Mouse (Mus musculus) forebrain, embryonic 11.5 days (tissue): ENCODE data around the gene Tmem59l. TPM values are rescaled to one million over a fixed set of nuclear protein-coding genes. Genes with fewer than 3 reads are reported as not detected.
A peak's percentile ranks its signal among the peaks of the same experiment; 100 is the strongest.
"Not testable (repeated sequence)": the region's sequence is repeated elsewhere in the genome, so short reads cannot be mapped to it uniquely, and the experiment has no call there.

Experiments used
- ATAC-seq: fragments of 200-750 bp; cut with Nextera tagmentation; replicated peaks from 2 replicates; pipeline ENCODE4 v1.8.0; 2017; ENCODE audit warnings: moderate TSS enrichment; ENCODE audit not compliant: low FRiP score
- DNase-seq: peaks from one replicate; pipeline ENCODE4 v3.0.0-alpha.2; 2017; ENCODE audit warnings: low spot score
- H3K27ac ChIP-seq: fragments of 300-500 bp; sonication (generic); 2 replicates; pipeline ENCODE4 v1.5.1; 2014; ENCODE audit warnings: low read depth, low read length
- H3K27me3 ChIP-seq: fragments of 300-500 bp; sonication (generic); 2 replicates; pipeline ENCODE4 v1.6.1; 2014; ENCODE audit warnings: mild to moderate bottlenecking, low read length, mixed read lengths; ENCODE audit not compliant: control insufficient read depth, insufficient read depth
- H3K36me3 ChIP-seq: fragments of 300-500 bp; sonication (generic); 2 replicates; pipeline ENCODE4 v1.6.1; 2014; ENCODE audit warnings: mild to moderate bottlenecking, low read length, moderate library complexity, mixed read lengths; ENCODE audit not compliant: control insufficient read depth, insufficient read depth
- H3K4me1 ChIP-seq: fragments of 300-500 bp; sonication (generic); replicated peaks from 2 replicates; pipeline ENCODE4 v1.6.1; 2014; ENCODE audit warnings: low read length, mixed read lengths; ENCODE audit not compliant: control insufficient read depth, insufficient read depth
- H3K4me2 ChIP-seq: fragments of 300-500 bp; sonication (generic); 2 replicates; pipeline ENCODE4 v1.6.1; 2014; ENCODE audit warnings: low read depth, mild to moderate bottlenecking, low read length, moderate library complexity, mixed read lengths; ENCODE audit not compliant: severe bottlenecking
- H3K4me3 ChIP-seq: fragments of 300-500 bp; sonication (generic); 2 replicates; pipeline ENCODE4 v1.5.1; 2014; ENCODE audit warnings: low read depth, low read length
- H3K9ac ChIP-seq: fragments of 300-500 bp; sonication (generic); 2 replicates; pipeline ENCODE4 v1.6.1; 2014; ENCODE audit warnings: low read length
- H3K9me3 ChIP-seq: fragments of 300-500 bp; sonication (generic); 2 replicates; pipeline ENCODE4 v1.6.1; 2016; ENCODE audit warnings: low read length, mixed read lengths; ENCODE audit not compliant: control insufficient read depth
- WGBS: fragments of 180-500 bp; shearing (Covaris S2); extraction: QIAGEN DNeasy Blood & Tissue Kit; methylation state at CpG from one replicate; pipeline ENCODE4 v1.1.7; 2014; 5-methylcytosine and 5-hydroxymethylcytosine counted together
- polyA plus RNA-seq: library from polyadenylated mRNA; unstranded; fragments of >200 nt; fragmentation: Nextera tagmentation; extraction: Ambion mirVana; gene quantifications from 2 replicates; pipeline ENCODE4 v1.2.1, GENCODE M21; 2014

The Tmem59l gene
- polyA plus RNA-seq, 1 experiment from 2014 or later = 10.4 TPM

DNA sequence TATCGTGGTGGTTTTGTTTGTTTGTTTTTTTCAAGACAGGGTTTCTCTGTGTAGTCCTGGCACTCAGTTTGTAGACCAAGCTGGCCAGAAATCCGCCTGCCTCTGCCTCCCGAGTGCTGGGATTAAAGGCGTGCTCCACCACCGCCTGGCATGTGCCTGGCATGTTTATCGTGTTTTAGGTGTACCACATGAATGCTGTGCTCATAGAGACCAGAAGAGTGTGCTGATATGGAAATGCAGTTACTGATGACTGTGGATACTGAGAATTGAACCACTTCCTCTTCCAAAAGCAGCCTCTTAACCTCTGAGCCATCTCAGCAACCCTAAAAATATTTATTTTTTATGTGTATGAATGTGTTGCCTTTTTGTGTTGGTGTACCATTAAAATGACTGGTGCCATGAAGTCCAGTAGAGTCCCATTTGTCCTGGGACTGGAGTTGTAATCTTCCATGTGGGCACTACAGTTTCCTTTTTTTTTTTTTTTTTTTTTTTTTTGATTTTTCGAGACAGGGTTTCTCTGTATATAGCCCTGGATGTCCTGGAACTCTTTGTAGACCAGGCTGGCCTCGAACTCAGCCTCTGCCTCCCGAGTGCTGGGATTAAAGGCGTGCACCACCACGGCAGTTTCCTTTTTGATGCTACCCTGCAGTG is 25.2 kb upstream of the Tmem59l start:
- Histone ChIP-seq H3K36me3 (peaks cover 11% of the 10 kb centered on the region; the same call in 1 of the 2 replicates), H3K9ac (no peak overlapping the region), H3K27ac (no peak overlapping the region), H3K27me3 (no peaks in the 10 kb centered on the region), H3K4me2 (0 out of 2 replicates have a peak overlapping the region, but pooled peaks have one; percentile 11), H3K4me3 (no peak overlapping the region), H3K4me1 (peaks cover 12% of the 10 kb centered on the region; the same call in 1 of the 2 replicates), H3K9me3 (no peaks in the 10 kb centered on the region)
- WGBS = 92% methylated on average over 11 of the region's 11 CpGs
- ATAC-seq (no peak), DNase-seq (no peak)

- peaks cover 12% of the 10 kb centered on the region; the same call in 1 of the 2 replicates for H3K4me1 ChIP-seq
- H3K4me2 ChIP-seq = 0 out of 2 replicates have a peak overlapping the region, but pooled peaks have one; percentile 11
- 89% methylated on average over 2 of the region's 2 CpGs for WGBS
These were observed 24.6 kb upstream of the Tmem59l start for GRCm38 (mm10) chr8:70511770-70512169.

GRCm38 (mm10) chr8:70511174-70511573 is 24.0 kb upstream of the Tmem59l start:
- not testable (repeated sequence) for H3K27ac ChIP-seq, H3K27me3 ChIP-seq, H3K9me3 ChIP-seq, ATAC-seq, DNase-seq
- 86% methylated on average over 6 of the region's 6 CpGs for WGBS
- H3K4me1 ChIP-seq = peaks cover 12% of the 10 kb centered on the region; the same call in 1 of the 2 replicates
- peak overlapping the region; percentile 76; the same call in 1 of the 2 replicates for H3K4me2 ChIP-seq
- H3K36me3 ChIP-seq = peaks cover 12% of the 10 kb centered on the region; the same call in 1 of the 2 replicates
- H3K9ac ChIP-seq = peak overlapping the region; percentile 97
- peak overlapping the region; percentile 98 for H3K4me3 ChIP-seq

More at GRCm38 (mm10) chr8:70511770-70512169, 24.6 kb upstream of the Tmem59l start:
- no peaks in the 10 kb centered on the region for H3K9me3 ChIP-seq
- no peak overlapping the region; the same call in 1 of the 2 replicates for H3K4me3 ChIP-seq
- peaks cover 12% of the 10 kb centered on the region; the same call in 1 of the 2 replicates for H3K36me3 ChIP-seq
- DNase-seq (no peak), ATAC-seq (no peak)
- H3K27ac ChIP-seq = no peak overlapping the region
- no peaks in the 10 kb centered on the region for H3K27me3 ChIP-seq
- H3K9ac ChIP-seq = no peak overlapping the region

DNA sequence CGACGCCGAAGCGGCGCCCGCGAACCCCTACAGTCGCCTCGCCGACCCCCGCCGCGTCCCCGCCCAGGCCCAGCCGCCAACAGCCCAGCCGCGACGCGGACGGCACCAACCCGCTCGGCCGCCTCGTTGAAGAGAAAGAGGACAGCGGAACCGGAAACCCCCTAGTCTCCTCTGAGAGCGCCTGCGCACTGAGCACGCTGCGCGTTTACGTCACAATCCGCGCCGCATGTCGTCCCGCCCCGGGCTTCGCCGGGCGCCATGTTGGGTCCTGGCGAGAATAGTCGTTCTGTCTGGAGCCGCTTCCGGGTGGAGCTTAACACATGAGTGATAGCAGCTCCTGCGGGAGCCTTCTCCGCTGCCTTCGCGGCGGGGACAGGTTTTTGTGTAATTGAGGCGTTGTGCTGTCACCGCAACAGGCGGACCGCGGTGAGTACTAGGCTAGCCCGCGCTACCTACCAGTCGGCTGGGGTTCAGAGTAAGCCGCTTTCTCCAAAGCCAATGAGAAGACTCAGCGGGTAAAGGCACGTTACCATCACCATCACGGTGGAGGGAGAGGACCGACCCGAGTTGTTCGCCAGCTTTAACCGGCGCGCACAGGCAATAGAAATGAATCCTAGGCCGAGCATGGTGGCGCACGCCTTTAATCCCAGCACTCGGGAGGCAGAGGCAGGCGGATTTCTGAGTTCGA is 23.2 kb upstream of the Tmem59l start, which contains the start of gene Uba52:
Gene Uba52 (minus strand): TSS at position 574 of the 688 bp plus-strand sequence.
- peak within 1 kb of the TSS; percentile 93 for H3K27ac ChIP-seq
- ATAC-seq (peak; percentile 84), DNase-seq (peak; percentile 98)
- no peaks in the 10 kb centered on the region for H3K27me3 ChIP-seq
- peaks cover 12% of the 10 kb centered on the region; the same call in 1 of the 2 replicates for H3K36me3 ChIP-seq
- WGBS = 1% methylated on average over 74 of the region's 74 CpGs
- peak within 1 kb of the TSS; percentile 76 for H3K4me2 ChIP-seq
- no peaks in the 10 kb centered on the region for H3K9me3 ChIP-seq
- peak within 1 kb of the TSS; percentile 98 for H3K4me3 ChIP-seq
- H3K9ac ChIP-seq = peak within 1 kb of the TSS; percentile 97
- peaks cover 16% of the 10 kb centered on the region for H3K4me1 ChIP-seq

GRCm38 (mm10) chr8:70509281-70509952 is 22.3 kb upstream of the Tmem59l start:
- DNase-seq (no peak), ATAC-seq (no peak)

GRCm38 (mm10) chr8:70507027-70507393 is 19.9 kb upstream of the Tmem59l start:
- DNase-seq (no peak), ATAC-seq (no peak)
- H3K27ac ChIP-seq = no peak overlapping the region
- no peaks in the 10 kb centered on the region for H3K9me3 ChIP-seq
- peaks cover 7% of the 10 kb centered on the region; the same call in 1 of the 2 replicates for H3K36me3 ChIP-seq
- no peak overlapping the region for H3K4me2 ChIP-seq
- peaks cover 17% of the 10 kb centered on the region for H3K27me3 ChIP-seq
- no peak overlapping the region for H3K9ac ChIP-seq
- peaks cover 20% of the 10 kb centered on the region for H3K4me1 ChIP-seq
- WGBS = 66% methylated on average over 5 of the region's 5 CpGs
- no peak overlapping the region for H3K4me3 ChIP-seq

More at GRCm38 (mm10) chr8:70509281-70509952, 22.3 kb upstream of the Tmem59l start:
- WGBS = 14% methylated on average over 25 of the region's 25 CpGs
- Histone ChIP-seq H3K4me3 (peak overlapping the region; percentile 98), H3K27me3 (no peaks in the 10 kb centered on the region), H3K4me1 (peaks cover 16% of the 10 kb centered on the region), H3K36me3 (peaks cover 12% of the 10 kb centered on the region; the same call in 1 of the 2 replicates), H3K27ac (peak overlapping the region; percentile 93; the same call in 1 of the 2 replicates), H3K9me3 (no peaks in the 10 kb centered on the region), H3K4me2 (peak overlapping the region; percentile 76), H3K9ac (peak overlapping the region; percentile 97)

- WGBS = 2% methylated on average over 40 of the region's 40 CpGs
- H3K4me1 ChIP-seq = peaks cover 18% of the 10 kb centered on the region
- peak within 1 kb of the TSS; percentile 76 for H3K4me2 ChIP-seq
- H3K27me3 ChIP-seq = peaks cover 22% of the 10 kb centered on the region
- peaks cover 7% of the 10 kb centered on the region; the same call in 1 of the 2 replicates for H3K36me3 ChIP-seq
- DNase-seq (peak; percentile 97), ATAC-seq (peak; percentile 87)
- peak within 1 kb of the TSS; percentile 62 for H3K4me3 ChIP-seq
- no peaks in the 10 kb centered on the region for H3K9me3 ChIP-seq
- peak within 1 kb of the TSS; percentile 73 for H3K27ac ChIP-seq
- peak within 1 kb of the TSS; percentile 83 for H3K9ac ChIP-seq
These were observed 19.3 kb upstream of the Tmem59l start, which contains the start of gene Rex1bd for GRCm38 (mm10) chr8:70506328-70507026. TSS of gene Rex1bd (minus strand) at chr8:70506752.
